Mouse (Mus musculus) gastrocnemius, adult 18-20 months (tissue): ENCODE data around the gene Elmo3. TPM values are rescaled to one million over a fixed set of nuclear protein-coding genes. Genes with fewer than 3 reads are reported as not detected.

Experiments used
- DNase-seq: peaks from one replicate; pipeline ENCODE4 v3.0.0; 2021; ENCODE audit warnings: low spot score
- total RNA-seq, 2 experiments: library from RNA; stranded (reverse); gene quantifications; 2 replicates each; pipeline ENCODE4 v1.2.3; 2021

The Elmo3 gene
- total RNA-seq, 2 experiments from 2014 or later: 1.3 to 2.2 TPM

DNA sequence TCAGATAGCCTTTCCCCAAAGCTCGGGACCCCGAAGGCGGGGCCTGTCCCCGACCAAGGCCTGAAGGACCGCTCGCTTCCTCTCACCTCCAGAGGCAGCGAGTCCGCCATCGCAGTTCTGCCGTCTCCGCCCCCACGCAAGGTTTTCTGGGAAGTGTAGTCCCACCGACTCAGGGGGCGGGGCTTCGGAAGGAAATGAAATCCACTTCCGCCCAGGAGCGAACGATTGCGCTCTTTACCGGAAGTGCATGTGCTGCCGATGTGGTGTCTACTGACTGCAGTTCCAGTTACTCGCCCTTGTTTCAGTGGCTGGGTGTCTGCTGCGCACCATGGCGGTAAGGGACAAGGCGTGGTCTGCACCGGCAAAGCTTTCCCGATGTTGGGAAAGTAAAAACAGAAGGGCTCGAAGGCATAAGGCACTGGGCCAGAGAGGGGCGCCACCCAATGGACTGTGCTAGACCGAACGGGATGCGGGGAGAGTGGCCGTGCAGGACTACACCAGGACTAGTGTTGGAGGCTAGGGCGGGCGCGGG is 20.8 kb downstream of the Elmo3 start, which contains the start of the genes Lrrc29 and Tmem208:
Lrrc29 (minus strand) TSS at position 138 of the 532 bp plus-strand sequence.
Tmem208 (plus strand) TSS at position 214 of the 532 bp plus-strand sequence.
- DNase-seq: peak; percentile 98

DNA sequence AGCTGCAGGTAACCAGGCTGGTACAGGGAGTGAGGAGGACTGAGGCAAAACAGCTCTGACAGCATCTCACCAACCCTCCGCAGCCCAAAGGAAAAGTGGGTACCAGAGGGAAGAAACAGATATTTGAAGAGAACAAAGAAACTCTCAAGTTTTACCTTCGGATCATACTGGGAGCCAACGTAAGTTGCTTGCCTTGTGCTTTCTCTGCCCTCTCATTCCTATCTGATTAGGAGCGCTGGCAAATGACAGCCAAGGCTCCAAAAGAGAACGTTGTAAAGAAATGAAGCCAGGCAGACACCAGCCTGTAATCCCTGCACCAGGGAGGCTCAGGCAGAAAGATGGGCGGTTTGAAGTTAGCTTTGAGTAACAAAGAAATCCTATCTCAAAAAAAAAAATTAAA is 21.6 kb downstream of the Elmo3 start:
- DNase-seq: no peak

DNA sequence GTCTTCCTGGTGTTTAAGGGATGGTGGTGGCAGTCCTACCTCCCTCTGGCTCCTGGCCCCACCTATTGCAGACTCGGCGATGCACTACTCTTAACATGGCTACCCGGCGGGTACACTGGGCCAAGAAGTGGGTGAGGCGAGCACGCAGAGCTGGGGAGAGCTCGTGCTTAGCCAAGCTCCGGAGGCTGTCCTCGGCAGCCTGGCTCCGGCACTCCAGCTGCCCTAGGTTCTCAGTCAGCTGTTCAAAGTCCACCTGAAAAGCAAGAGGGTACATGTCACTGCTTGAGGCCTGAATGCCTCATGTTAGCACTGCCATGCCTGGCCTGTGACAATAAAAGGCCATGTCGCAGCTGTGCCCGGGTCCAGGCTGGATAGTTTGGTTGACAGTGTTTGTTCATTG is 24.9 kb downstream of the Elmo3 start:
- DNase-seq: no peak

DNA sequence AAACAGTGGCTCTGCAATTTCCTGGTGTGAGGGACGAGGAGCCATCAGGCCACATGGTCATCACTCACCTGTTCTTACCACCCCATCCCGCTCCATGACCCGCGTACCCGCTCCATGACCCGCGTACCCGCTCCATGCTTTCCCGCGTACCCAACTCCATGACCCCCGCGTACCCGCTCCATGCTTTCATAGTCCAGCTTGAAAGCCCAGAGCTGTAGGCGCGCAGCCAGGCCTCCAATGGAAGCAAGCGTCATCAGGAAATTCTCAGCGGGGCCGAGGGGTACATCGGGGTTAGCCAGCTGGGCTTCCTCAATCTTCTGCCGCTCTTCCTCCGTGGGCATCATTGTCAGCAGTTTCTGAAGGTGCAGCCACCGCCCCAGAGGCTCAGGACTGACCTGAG is 26.1 kb downstream of the Elmo3 start:
- no peak for DNase-seq

DNA sequence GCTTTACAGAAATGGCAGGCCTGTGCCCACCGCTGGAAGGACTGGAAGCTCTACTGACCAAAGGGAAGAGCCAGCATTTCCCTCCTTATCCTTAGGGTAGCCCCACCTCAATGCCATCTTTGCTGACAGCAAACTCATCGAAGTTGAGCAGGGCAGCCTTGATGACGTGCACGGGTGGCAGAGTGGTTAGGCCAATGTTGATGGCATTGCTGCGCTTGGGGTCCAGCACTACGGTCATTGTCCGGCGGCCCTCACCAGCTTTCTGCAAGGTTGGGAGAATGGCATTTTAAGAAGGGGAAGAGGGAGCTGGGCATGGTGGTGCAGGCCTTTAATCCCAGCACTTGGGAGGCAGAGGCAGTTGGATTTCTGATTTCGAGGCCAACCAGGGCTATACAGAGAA is 26.5 kb downstream of the Elmo3 start:
- DNase-seq: no peak

GRCm38 (mm10) chr8:105332523-105332922 is 27.1 kb downstream of the Elmo3 start:
- no peak for DNase-seq

GRCm38 (mm10) chr8:105336373-105337130 is 31.2 kb downstream of the Elmo3 start:
- DNase-seq: no peak

DNA sequence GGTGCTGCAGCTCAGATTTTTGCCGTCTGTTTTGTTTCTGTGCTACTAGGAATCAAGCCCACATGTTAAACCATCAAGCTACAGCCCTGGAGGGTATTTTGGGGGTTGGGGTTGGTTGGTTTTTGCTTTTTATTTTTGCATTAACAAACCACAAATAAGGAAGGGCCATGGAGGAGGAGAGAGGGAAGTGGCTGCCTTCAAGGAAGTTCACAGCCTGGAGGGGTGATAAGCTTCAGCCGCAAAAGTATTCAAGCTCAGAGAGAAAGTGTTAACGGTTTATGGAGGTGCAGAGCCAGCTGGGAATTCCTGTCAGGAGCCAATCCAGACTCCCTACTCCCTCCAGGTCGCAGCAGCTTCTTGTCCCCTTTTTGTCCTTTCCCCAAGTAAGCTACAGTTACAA is 33.6 kb downstream of the Elmo3 start:
- no peak for DNase-seq

- DNase-seq: no peak
Observed at GRCm38 (mm10) chr8:105339886-105340635, 34.7 kb downstream of the Elmo3 start.

DNA sequence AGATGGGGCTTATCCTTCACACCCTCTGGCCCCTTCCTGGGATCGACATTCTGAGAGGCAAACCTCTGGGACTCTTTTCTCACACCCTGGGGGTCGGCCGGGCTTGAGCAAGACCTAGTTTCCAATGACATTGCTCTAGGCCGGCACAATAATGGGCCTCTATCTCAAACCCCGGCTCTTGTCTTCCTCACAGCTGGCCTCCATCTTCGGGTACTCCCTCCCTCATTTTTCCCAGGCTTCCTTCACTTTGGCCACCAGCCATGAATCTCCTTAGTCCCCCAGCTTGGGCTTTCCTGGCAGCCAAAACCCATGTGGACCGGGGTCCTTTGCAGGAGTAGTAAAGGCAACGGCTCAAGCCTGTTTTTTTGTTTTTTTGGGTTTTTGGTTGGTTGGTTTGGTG is 36.0 kb downstream of the Elmo3 start:
- DNase-seq: no peak

- DNase-seq: no peak
Observed at GRCm38 (mm10) chr8:105342768-105343167, 37.4 kb downstream of the Elmo3 start.

DNA sequence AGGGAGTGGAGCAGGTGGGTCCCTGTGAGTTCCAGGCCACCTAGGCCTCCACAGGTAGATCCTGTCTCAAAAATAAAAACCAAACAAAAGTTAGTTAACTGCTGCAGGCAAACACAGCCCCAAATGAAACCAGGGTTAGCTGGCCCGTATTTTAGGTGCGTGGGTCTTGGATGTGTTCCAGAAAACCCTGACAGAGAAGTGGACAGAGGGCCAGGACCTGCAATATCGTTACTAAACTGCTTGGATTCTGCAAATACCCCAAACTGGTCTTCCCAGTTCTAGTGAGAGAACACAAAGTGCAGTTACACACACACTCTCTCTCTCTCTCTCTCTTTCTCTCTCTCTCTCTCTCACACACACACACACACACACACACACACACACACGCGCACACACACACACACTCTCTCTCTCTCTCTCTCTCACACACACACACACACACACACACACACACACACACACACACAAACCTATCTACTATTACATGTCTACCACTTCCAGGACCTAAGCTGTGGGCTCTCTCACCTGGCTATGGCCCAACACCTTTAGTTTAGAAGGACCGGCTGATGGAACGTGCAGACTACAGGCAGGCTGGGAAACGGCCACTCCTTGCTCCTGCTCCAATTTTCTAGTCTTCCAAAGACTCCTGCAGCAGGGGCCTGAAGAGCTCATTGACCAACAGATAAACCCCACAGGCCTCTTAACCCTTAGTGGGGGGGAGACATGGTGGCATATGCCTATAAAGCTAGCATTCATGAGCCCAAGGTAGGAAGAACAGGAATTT is 38.6 kb downstream of the Elmo3 start:
- DNase-seq: no peak

DNA sequence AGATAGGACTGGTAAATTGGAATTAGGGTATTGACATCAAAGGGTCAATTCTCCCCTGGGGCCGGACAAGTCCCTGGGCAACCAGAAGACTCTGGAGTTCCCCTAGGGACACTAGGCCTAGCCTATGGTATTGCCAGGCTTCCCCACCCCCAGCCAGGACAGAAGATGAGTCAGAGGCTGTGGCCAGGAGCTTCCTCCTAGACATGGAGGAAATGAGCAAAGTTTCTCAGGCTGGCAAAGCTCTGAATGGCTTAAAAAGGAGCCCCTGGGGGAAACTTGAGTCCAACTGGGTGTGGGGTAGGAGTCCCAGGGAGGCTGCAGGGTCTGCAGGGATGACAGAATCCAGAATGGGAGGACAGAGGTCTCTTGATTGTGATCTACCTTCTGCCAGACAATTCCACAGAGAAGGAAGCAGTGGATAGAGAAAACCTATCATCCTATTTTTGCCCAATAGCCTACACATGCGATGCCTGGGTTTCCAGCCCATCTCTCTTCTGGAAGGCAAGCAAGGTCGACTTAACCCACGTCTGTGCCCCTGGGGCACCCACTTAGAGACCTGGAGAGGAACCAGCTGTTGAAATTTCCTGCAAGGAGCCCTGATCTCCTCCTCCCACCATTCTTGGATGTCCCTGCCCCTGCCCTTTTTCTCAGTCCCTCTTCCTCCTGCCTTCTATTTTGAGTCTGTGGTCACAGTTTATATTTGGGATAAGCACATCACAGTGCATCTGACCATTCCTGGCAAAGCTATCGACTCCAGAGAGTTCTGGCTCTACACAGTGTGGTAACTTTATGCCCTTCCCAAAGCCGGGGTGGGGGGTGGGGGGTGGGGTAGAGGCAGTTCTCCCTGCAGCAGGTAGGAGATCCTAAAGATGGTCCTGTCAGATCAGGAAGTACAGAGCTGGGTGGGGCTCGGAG is 39.9 kb downstream of the Elmo3 start:
- DNase-seq: peak; percentile 54

DNA sequence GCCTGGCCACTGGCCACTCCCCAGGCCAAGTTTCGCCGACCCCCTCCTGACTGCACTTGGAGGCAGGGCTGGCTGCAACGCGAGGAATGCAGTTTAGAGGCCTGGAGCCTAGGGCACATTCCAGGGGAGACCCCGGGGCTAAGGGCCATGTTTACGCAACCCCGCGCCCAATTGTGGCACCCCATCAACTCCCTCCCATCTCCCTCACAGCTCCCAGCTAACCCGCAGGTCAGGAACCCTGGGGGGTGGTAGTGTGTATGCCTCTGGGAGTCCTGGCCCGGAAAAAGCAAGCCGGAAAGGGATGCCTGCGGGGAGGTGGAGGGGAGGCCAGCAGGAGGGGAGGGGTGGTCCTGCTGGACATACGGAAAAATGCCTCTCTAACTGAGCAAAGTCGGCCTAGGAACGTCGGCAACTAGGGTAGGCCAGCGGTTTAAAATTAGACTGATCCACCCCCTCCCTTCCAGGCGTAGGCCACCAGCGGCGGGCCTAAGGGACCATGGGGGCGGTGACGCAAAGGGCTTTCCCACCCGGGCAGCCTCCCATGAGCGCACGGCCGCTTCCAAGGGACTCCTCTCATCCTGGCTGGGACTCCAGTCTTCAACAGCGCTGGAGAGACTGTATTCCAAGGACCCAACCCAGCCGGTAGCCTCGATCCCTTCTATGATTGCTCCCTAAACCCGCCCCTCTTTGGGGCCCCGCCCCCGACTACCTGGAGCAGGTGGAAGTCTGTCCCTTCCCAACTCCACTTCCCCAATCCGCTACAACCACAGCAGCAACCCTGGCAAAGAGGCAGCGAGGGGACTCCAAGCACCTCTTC is 41.4 kb downstream of the Elmo3 start:
- DNase-seq: peak; percentile 85

- DNase-seq: peak; percentile 95
Observed at GRCm38 (mm10) chr8:105347428-105348221, 42.2 kb downstream of the Elmo3 start, which contains the start of gene Fhod1. TSS of gene Fhod1 (minus strand) at chr8:105347953.

DNA sequence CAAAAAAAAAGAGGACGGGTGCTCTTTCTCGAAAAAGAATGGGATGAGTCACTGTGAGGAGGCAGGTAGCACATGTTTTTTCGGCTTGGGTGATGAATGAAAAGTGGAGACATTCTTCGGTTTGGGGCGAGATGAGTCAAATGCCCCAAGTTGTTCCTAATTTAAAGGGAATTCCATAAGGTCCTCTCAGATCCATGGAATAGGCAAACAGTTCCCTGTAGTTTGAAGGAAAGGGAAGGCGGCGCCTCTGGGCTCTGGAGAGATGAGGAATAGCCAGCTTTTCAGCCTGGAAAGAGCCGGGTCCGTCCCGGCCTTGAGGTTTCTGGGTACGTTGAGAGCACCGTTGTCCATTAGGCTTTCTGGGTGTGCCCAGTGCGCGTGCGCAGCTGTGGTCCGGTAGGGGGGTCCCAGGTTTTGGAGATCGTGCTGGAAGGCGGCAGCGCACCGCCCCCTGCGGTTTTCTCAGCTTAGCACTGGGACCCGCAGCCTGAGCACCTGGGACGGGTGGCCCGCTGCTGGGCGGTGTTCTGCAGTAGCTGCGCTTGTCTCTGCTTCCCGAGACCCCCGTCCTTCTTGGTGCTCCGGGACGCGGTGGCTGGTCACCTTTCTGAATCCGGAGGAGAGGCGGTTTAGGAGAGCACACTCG is 43.2 kb downstream of the Elmo3 start, which contains the start of gene Slc9a5:
Slc9a5 (plus strand) TSS at position 394 of the 646 bp plus-strand sequence.
- no peak for DNase-seq

DNA sequence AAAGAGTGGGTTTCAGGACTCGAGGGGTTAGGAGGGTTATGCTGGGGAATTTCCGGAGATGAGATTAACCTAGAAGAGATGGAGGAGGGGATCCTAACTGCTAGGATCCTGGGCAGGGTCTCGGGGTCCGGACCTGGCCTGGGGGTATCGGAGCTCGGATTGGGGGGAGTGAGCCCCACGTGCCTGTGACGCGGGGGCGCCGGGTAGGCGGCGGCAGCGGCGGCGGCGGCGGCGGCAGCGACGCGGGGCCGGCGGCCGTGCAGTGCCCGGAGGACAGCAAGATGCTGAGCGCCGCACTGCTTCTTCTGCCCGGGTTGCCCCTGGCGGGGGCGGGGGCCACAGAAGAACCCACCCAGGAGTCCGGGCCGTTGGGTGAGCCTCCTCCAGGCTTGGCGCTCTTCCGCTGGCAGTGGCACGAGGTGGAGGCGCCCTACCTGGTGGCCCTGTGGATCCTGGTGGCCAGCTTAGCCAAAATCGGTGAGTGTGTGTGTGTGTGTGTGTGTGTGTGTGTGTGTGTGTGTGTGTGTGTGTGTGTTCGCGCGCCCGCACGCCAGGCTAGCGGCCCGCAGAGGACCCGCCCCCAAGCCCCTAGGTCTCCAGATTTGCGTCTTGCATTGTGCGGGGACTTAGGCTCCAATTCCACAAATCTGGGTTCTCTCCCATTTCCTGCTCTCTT is 43.8 kb downstream of the Elmo3 start:
- no peak for DNase-seq

DNA sequence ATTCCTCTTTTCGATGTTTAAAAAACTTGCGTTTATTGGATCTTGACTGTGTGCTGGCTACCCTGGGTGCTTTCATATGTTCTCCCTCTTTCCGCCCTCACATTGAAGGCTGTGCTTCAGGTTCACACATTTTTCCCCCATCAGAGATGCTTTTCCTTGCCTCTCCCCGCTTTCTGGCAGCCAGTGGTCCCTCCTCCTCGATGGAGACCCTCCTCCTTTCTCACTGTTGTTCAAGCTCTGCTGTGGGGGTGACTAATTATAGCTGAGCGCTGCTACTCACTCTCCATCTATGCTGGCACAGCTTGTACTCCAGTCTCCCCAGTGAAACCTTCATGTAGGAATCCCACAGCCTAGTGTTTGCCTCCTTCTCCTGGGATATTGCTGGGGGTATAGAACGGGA is 44.8 kb downstream of the Elmo3 start:
- DNase-seq: no peak
